Mouse (Mus musculus): ENCODE results near the gene F2rl2. TPM values are rescaled to one million over a fixed set of nuclear protein-coding genes. Genes with fewer than 3 reads are reported as not detected.

F2rl2 gene
- total and polyA plus RNA-seq, 2 experiments from 2014 or later, result 0.49 to 0.68 TPM

- H3K4me2 ChIP-seq (ENCODE audit: low read depth, low read length, poor library complexity, severe bottlenecking), result no peak overlapping the region
- H3K9ac ChIP-seq (replicated peaks; ENCODE audit: low read length, poor library complexity, severe bottlenecking), result no peak overlapping the region
- peaks cover 3% of the 10 kb centered on the region; the same call in 1 of the 2 replicates for H3K36me3 ChIP-seq (ENCODE audit: insufficient read depth, low read length)
- no peak for TF ChIP-seq CTCF (IDR thresholded peaks at IDR 0.05)
- H3K27ac ChIP-seq (ENCODE audit: low read depth, low read length), result no peak overlapping the region
- no peak overlapping the region for H3K4me3 ChIP-seq (ENCODE audit: low read depth, low read length)
- 67% methylated on average over 9 of the region's 9 CpGs for WGBS
- ATAC-seq (ENCODE audit: low FRiP score), result no peak
- no peaks in the 10 kb centered on the region for H3K9me3 ChIP-seq (ENCODE audit: low read length)
- no peaks in the 10 kb centered on the region for H3K27me3 ChIP-seq (ENCODE audit: insufficient read depth, low read length)
- H3K4me1 ChIP-seq (ENCODE audit: insufficient read depth, low read length), result no peaks in the 10 kb centered on the region
- DNase-seq (ENCODE audit: low spot score), result no peak
These were observed 39.5 kb upstream of the F2rl2 start for GRCm38 (mm10) chr13:95657171-95657570.

- DNase-seq (ENCODE audit: low spot score), result no peak
- Histone ChIP-seq H3K4me2 (ENCODE audit: low read depth, low read length, poor library complexity, severe bottlenecking) (no peak overlapping the region), H3K36me3 (ENCODE audit: insufficient read depth, low read length) (peaks cover 3% of the 10 kb centered on the region; the same call in 1 of the 2 replicates), H3K27me3 (ENCODE audit: insufficient read depth, low read length) (no peaks in the 10 kb centered on the region), H3K9ac (replicated peaks; ENCODE audit: low read length, poor library complexity, severe bottlenecking) (no peak overlapping the region), H3K9me3 (ENCODE audit: low read length) (no peaks in the 10 kb centered on the region), H3K4me3 (ENCODE audit: low read depth, low read length) (no peak overlapping the region), H3K27ac (ENCODE audit: low read depth, low read length) (no peak overlapping the region), H3K4me1 (ENCODE audit: insufficient read depth, low read length) (no peaks in the 10 kb centered on the region)
- no peak for TF ChIP-seq CTCF (IDR thresholded peaks at IDR 0.05)
- 78% methylated on average over 7 of the region's 7 CpGs for WGBS
- ATAC-seq (ENCODE audit: low FRiP score), result no peak
These were observed 37.2 kb upstream of the F2rl2 start for GRCm38 (mm10) chr13:95659432-95659831.

GRCm38 (mm10) chr13:95663834-95664233, 32.8 kb upstream of the F2rl2 start:
- no peak for TF ChIP-seq CTCF (IDR thresholded peaks at IDR 0.05)
- no peak for ATAC-seq (ENCODE audit: low FRiP score)
- H3K27me3 ChIP-seq (ENCODE audit: insufficient read depth, low read length), result no peaks in the 10 kb centered on the region
- no peak overlapping the region for H3K4me3 ChIP-seq (ENCODE audit: low read depth, low read length)
- no peak overlapping the region for H3K9ac ChIP-seq (replicated peaks; ENCODE audit: low read length, poor library complexity, severe bottlenecking)
- no peaks in the 10 kb centered on the region for H3K4me1 ChIP-seq (ENCODE audit: insufficient read depth, low read length)
- no peak overlapping the region for H3K4me2 ChIP-seq (ENCODE audit: low read depth, low read length, poor library complexity, severe bottlenecking)
- H3K36me3 ChIP-seq (ENCODE audit: insufficient read depth, low read length), result no peaks in the 10 kb centered on the region
- WGBS, result 97% methylated on average over 4 of the region's 4 CpGs
- H3K9me3 ChIP-seq (ENCODE audit: low read length), result no peaks in the 10 kb centered on the region
- H3K27ac ChIP-seq (ENCODE audit: low read depth, low read length), result no peak overlapping the region
- DNase-seq (ENCODE audit: low spot score), result no peak

- no peaks in the 10 kb centered on the region for H3K4me1 ChIP-seq (ENCODE audit: insufficient read depth, low read length)
These were observed 30.9 kb upstream of the F2rl2 start for GRCm38 (mm10) chr13:95665644-95666356.

GRCm38 (mm10) chr13:95667260-95667659, 29.4 kb upstream of the F2rl2 start:
- DNase-seq (ENCODE audit: low spot score) (peak; percentile 36), ATAC-seq (ENCODE audit: low FRiP score) (no peak)
- Histone ChIP-seq H3K27ac (ENCODE audit: low read depth, low read length) (no peak overlapping the region), H3K4me1 (ENCODE audit: insufficient read depth, low read length) (no peaks in the 10 kb centered on the region), H3K36me3 (ENCODE audit: insufficient read depth, low read length) (no peaks in the 10 kb centered on the region), H3K4me3 (ENCODE audit: low read depth, low read length) (no peak overlapping the region), H3K9me3 (ENCODE audit: low read length) (no peaks in the 10 kb centered on the region), H3K4me2 (ENCODE audit: low read depth, low read length, poor library complexity, severe bottlenecking) (no peak overlapping the region), H3K9ac (replicated peaks; ENCODE audit: low read length, poor library complexity, severe bottlenecking) (no peak overlapping the region), H3K27me3 (ENCODE audit: insufficient read depth, low read length) (no peaks in the 10 kb centered on the region)
- peak; percentile 73 for TF ChIP-seq CTCF (IDR thresholded peaks at IDR 0.05)
- 29% methylated on average over 7 of the region's 7 CpGs for WGBS

More at GRCm38 (mm10) chr13:95665644-95666356, 30.9 kb upstream of the F2rl2 start:
- Histone ChIP-seq H3K4me3 (ENCODE audit: low read depth, low read length) (no peak overlapping the region), H3K4me2 (ENCODE audit: low read depth, low read length, poor library complexity, severe bottlenecking) (no peak overlapping the region), H3K9me3 (ENCODE audit: low read length) (no peaks in the 10 kb centered on the region), H3K27ac (ENCODE audit: low read depth, low read length) (no peak overlapping the region), H3K9ac (replicated peaks; ENCODE audit: low read length, poor library complexity, severe bottlenecking) (no peak overlapping the region), H3K27me3 (ENCODE audit: insufficient read depth, low read length) (no peaks in the 10 kb centered on the region), H3K36me3 (ENCODE audit: insufficient read depth, low read length) (no peaks in the 10 kb centered on the region)
- ATAC-seq (ENCODE audit: low FRiP score), result no peak
- DNase-seq (ENCODE audit: low spot score), result no peak
- WGBS, result 82% methylated on average over 13 of the region's 13 CpGs
- no peak for TF ChIP-seq CTCF (IDR thresholded peaks at IDR 0.05)

DNA sequence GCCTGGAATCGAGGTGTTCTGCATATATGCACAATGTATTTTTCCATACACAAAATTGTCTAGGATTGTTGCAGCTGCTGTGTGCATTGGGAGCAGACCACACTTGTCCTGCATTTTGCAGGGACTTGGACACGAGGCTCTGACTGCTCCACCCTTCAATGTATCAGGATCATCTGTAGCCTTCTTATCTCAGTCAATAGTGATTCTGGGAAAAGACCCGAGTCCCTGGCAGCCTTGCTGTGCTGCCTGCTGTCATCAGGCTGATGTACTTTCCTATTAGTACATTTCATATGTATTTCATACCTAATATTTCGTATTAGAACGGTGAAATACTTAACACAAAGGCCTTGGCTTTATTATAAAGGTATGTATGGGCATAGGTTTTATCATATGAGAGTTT, 26.1 kb upstream of the F2rl2 start:
- Histone ChIP-seq H3K36me3 (ENCODE audit: insufficient read depth, low read length) (no peaks in the 10 kb centered on the region), H3K9me3 (ENCODE audit: low read length) (no peaks in the 10 kb centered on the region), H3K4me2 (ENCODE audit: low read depth, low read length, poor library complexity, severe bottlenecking) (no peak overlapping the region), H3K27ac (ENCODE audit: low read depth, low read length) (no peak overlapping the region), H3K9ac (replicated peaks; ENCODE audit: low read length, poor library complexity, severe bottlenecking) (no peak overlapping the region), H3K27me3 (ENCODE audit: insufficient read depth, low read length) (no peaks in the 10 kb centered on the region), H3K4me1 (ENCODE audit: insufficient read depth, low read length) (no peaks in the 10 kb centered on the region), H3K4me3 (ENCODE audit: low read depth, low read length) (no peak overlapping the region)
- ATAC-seq (ENCODE audit: low FRiP score) (no peak), DNase-seq (ENCODE audit: low spot score) (no peak)
- WGBS, result 90% methylated on average over 5 of the region's 5 CpGs
- no peak for TF ChIP-seq CTCF (IDR thresholded peaks at IDR 0.05)
